9 mouse cellular contexts compared by ENCODE assay signal in genomic region chr5:134678827-134679546, GRCm38 (mm10). TPM values are rescaled to one million over a fixed set of nuclear protein-coding genes. Genes with fewer than 3 reads are reported as not detected.
DNase-seq lines count a peak whose midpoint lies in the region; ATAC-seq lines count a peak whose summit lies in the region.
"Had no signal": no experiment of that assay in that cellular context is flagged by ENCODE, and none has a peak within 500 bp of the region (broad histone marks: within the 10 kb centered on the region; RNA-seq: fewer than 3 reads in every experiment).

No protein-coding gene starts in this region.

- no peaks in the 10 kb centered on the region for H3K9me3 ChIP-seq in lung, embryonic 15.5 days
- no peaks in the 10 kb centered on the region for H3K9me3 ChIP-seq in embryonic facial prominence, embryonic 14.5 days (ENCODE audit: control insufficient read depth, low read length)
- no peaks in the 10 kb centered on the region for H3K9me3 ChIP-seq in intestine, embryonic 16.5 days (ENCODE audit: control insufficient read depth, low read length)

- DNase-seq in lung, postnatal 25 days (ENCODE audit: low spot score): no peak
- peak; percentile 26 for DNase-seq in embryonic facial prominence, embryonic 14.5 days (ENCODE audit: low spot score)
- DNase-seq in ovary, postnatal 10 days (ENCODE audit: low spot score): no peak
- no peak for DNase-seq in frontal cortex, postnatal 36 days (ENCODE audit: low spot score in 2 of 2)
- DNase-seq in spleen, postnatal 14 days (ENCODE audit: low spot score in 2 of 2): no peak
- DNase-seq: cerebellum, adult 9-11 months had no signal

- 75% methylated on average over 8 of the region's 8 CpGs for WGBS in lung, embryonic 15.5 days
- WGBS in embryonic facial prominence, embryonic 14.5 days: 58% methylated on average over 8 of the region's 8 CpGs
- WGBS in intestine, embryonic 16.5 days: 49% methylated on average over 8 of the region's 8 CpGs
- WGBS in macrophage (ENCODE audit: missing documents): 91% methylated on average over 8 of the region's 8 CpGs

- peaks cover 12% of the 10 kb centered on the region; the same call in 1 of the 2 replicates for H3K79me2 ChIP-seq in macrophage (ENCODE audit: inconsistent target)

- no peaks in the 10 kb centered on the region for H3K27me3 ChIP-seq in lung, embryonic 15.5 days
- H3K27me3 ChIP-seq in embryonic facial prominence, embryonic 14.5 days (replicated peaks; ENCODE audit: control insufficient read depth, insufficient read depth, low read length): no peaks in the 10 kb centered on the region
- no peaks in the 10 kb centered on the region for H3K27me3 ChIP-seq in intestine, embryonic 16.5 days (replicated peaks; ENCODE audit: control insufficient read depth, insufficient read depth, low read length)

- peaks cover 43% of the 10 kb centered on the region for H3K4me1 ChIP-seq in lung, embryonic 15.5 days
- H3K4me1 ChIP-seq in embryonic facial prominence, embryonic 14.5 days (ENCODE audit: control insufficient read depth, insufficient read depth, low read length): peaks cover 11% of the 10 kb centered on the region
- H3K4me1 ChIP-seq in intestine, embryonic 16.5 days (ENCODE audit: control insufficient read depth, insufficient read depth, low read length): peaks cover 53% of the 10 kb centered on the region

- H3K27ac ChIP-seq in lung, embryonic 15.5 days: peak overlapping the region; percentile 30; the same call in 1 of the 2 replicates
- H3K27ac ChIP-seq in embryonic facial prominence, embryonic 14.5 days (replicated peaks; ENCODE audit: low read depth, low read length): no peak overlapping the region
- peak overlapping the region; percentile 23 for H3K27ac ChIP-seq in intestine, embryonic 16.5 days (ENCODE audit: low read length)
- H3K27ac ChIP-seq in macrophage: peak overlapping the region; percentile 52; the same call in 1 of the 2 replicates

- no peak overlapping the region for H3K4me3 ChIP-seq in lung, embryonic 15.5 days
- H3K4me3 ChIP-seq in embryonic facial prominence, embryonic 14.5 days (ENCODE audit: low read depth, low read length): no peak overlapping the region
- no peak overlapping the region for H3K4me3 ChIP-seq in intestine, embryonic 16.5 days (ENCODE audit: low read length)
- no peak overlapping the region for H3K4me3 ChIP-seq in macrophage (ENCODE audit: inconsistent target)

- no peak for ATAC-seq in lung, embryonic 15.5 days (ENCODE audit: borderline replicate concordance, extremely low read depth, low FRiP score, low TSS enrichment)
- no peak for ATAC-seq in embryonic facial prominence, embryonic 14.5 days (ENCODE audit: low read depth)
- no peak for ATAC-seq in intestine, embryonic 16.5 days

- H3K4me2 ChIP-seq in lung, embryonic 15.5 days: no peak overlapping the region
- no peak overlapping the region for H3K4me2 ChIP-seq in embryonic facial prominence, embryonic 14.5 days (ENCODE audit: low read depth, low read length)
- no peak overlapping the region for H3K4me2 ChIP-seq in intestine, embryonic 16.5 days (ENCODE audit: low read depth, low read length)

- no peak overlapping the region for H3K9ac ChIP-seq in lung, embryonic 15.5 days
- H3K9ac ChIP-seq in embryonic facial prominence, embryonic 14.5 days (ENCODE audit: low read depth, low read length): no peak overlapping the region
- H3K9ac ChIP-seq in intestine, embryonic 16.5 days (ENCODE audit: low read depth, low read length): peak overlapping the region; percentile 45; the same call in 1 of the 2 replicates

- no peaks in the 10 kb centered on the region for H3K36me3 ChIP-seq in lung, embryonic 15.5 days
- peaks cover 17% of the 10 kb centered on the region; the same call in 1 of the 2 replicates for H3K36me3 ChIP-seq in embryonic facial prominence, embryonic 14.5 days (ENCODE audit: control insufficient read depth, insufficient read depth, low read length)
- 0 out of 2 replicates have a peak, but pooled peaks cover 3% of the 10 kb centered on the region for H3K36me3 ChIP-seq in intestine, embryonic 16.5 days (ENCODE audit: control insufficient read depth, insufficient read depth, low read length)
- no peaks in the 10 kb centered on the region for H3K36me3 ChIP-seq in macrophage (ENCODE audit: inconsistent target)

RNA-seq across cellular contexts. Expression of gene Limk1, which starts 9.4 kb away (rescaled TPM):
- polyA plus RNA-seq in lung, embryonic 15.5 days (2015; fragmentation: Nextera tagmentation; extraction: Ambion mirVana): 7.1 and 8.2 TPM in 2 replicates
- polyA plus RNA-seq in embryonic facial prominence, embryonic 14.5 days (2014; fragmentation: Nextera tagmentation; extraction: Ambion mirVana): 6.2 and 8.5 TPM in 2 replicates
- 3.4 and 3.8 TPM in 2 replicates for polyA plus RNA-seq in intestine, embryonic 16.5 days (2015; fragmentation: Nextera tagmentation; extraction: Ambion mirVana)
- 10 to 100 TPM in 21 of 26 experiments, 1 to 10 TPM in 5; 4.9 to 62.9 (median 32.8) TPM for total RNA-seq in macrophage (2018; cell fraction: chromatin; rRNA removed)
- total RNA-seq in macrophage (2018; cell fraction: cytosol; rRNA removed): 10 to 100 TPM; 13.6 to 28.7 (median 23.3) TPM
- 10 to 100 TPM in 21 of 26 experiments, 1 to 10 TPM in 5; 6.9 to 51.3 (median 20.3) TPM for total RNA-seq in macrophage (2018; cell fraction: nucleus; rRNA removed)
- 16.9 to 25.3 TPM (median 20.3 TPM) in 3 replicates for polyA plus RNA-seq in macrophage (2018)

RNA-seq across cellular contexts. Expression of gene Eif4h, which starts 39.7 kb away (rescaled TPM):
- polyA plus RNA-seq in lung, embryonic 15.5 days (2015; fragmentation: Nextera tagmentation; extraction: Ambion mirVana): 506 and 532 TPM in 2 replicates
- polyA plus RNA-seq in embryonic facial prominence, embryonic 14.5 days (2014; fragmentation: Nextera tagmentation; extraction: Ambion mirVana): 365 and 410 TPM in 2 replicates
- 362 and 396 TPM in 2 replicates for polyA plus RNA-seq in intestine, embryonic 16.5 days (2015; fragmentation: Nextera tagmentation; extraction: Ambion mirVana)
- total RNA-seq in macrophage (2018; cell fraction: chromatin; rRNA removed): 100 to 1,000 TPM; 156 to 239 (median 217) TPM
- 100 to 1,000 TPM; 134 to 180 (median 160) TPM for total RNA-seq in macrophage (2018; cell fraction: cytosol; rRNA removed)
- total RNA-seq in macrophage (2018; cell fraction: nucleus; rRNA removed): 100 to 1,000 TPM; 156 to 225 (median 183) TPM
- 92.6 to 190 TPM (median 145 TPM) in 3 replicates for polyA plus RNA-seq in macrophage (2018)
